Mouse (Mus musculus): Measurements from ENCODE around the gene Cdkn1c.

Gene Cdkn1c

GRCm38 (mm10) chr7:143473347-143474101 is 12.7 kb upstream of the Cdkn1c start, which contains the start of gene Slc22a18:
Gene Slc22a18, plus strand, starts transcription at chr7:143473736.
- no peak for DNase-seq (ENCODE audit: low spot score)

DNA sequence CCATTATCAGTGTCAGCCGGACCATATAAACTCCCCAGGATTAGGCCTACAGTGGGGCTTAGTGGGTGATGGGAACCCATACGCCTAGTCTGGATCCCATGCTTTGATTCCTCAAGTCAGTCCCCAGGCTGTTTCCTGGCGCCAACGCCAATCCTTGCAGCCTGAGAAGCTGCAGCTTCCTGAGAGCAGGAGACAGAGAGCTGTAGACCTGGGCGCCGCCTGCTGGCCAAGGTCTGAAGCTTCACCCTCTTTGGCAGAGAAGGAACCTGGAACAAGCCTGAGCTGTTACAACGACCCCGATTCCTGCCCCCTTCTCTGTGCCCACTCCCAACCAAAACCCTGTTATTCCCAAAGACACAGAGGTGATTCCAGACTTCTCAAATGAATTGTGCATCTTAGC is 9.1 kb upstream of the Cdkn1c start:
- peak; percentile 91 for DNase-seq (ENCODE audit: low spot score)

DNA sequence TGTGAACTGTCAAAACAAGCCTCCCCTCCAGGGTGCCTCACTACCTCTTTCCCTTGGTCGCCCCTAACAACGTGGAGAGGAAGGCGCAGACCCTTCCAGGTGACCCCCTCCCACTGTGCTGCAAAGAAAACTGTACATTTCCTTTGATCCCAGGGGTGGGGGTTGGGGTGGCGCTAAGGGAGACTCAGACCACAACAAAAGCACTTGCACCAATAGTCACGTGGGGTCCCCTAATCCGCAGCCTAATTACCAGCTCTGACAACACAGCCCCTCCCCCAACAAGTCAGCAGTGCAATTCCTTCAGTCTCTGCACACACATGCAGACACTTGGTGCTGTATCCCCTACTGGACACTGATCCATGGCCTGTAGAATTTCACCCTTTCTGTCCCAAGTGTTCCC is 6.9 kb upstream of the Cdkn1c start:
- peak; percentile 67 for DNase-seq (ENCODE audit: low spot score)

- peak; percentile 95 for DNase-seq (ENCODE audit: low spot score)
Observed at GRCm38 (mm10) chr7:143466099-143466677, 5.3 kb upstream of the Cdkn1c start.

DNA sequence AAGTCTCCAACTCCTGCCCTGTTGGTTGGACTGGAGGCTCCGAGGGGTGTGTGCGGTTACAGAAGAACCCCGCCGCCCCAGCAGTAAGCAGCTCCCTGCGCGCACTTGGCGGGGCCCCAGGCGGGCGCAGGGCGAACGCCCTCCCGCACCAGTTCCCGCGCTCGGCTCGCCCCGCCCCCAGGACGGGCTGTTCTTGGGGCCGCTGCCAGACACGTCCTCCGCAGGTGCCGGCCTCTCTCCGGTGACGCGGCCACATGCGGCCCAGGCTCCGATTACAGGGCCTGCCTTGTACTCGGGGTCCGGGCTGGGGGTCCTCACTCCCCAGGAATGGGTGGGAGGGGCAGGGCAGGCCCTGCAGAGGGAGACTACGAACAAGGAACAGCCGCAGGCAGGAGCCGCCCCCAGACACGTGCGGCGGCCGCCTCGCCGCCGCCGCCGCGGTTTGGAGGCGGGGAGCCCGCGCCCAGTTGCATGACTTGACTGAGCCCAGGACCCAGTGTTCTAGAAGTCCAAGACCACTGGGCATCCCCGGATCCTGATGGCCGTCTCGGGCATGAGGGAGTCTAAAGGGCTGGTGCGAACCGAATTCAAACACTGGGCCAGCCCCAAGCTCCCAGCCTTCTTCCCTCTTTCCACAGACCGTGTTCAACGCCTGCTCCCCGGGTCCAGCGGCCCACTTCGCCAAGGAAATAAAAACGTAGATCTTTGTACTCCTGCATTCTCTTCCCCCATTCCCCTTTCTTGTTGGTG is 4.1 kb upstream of the Cdkn1c start:
- DNase-seq (ENCODE audit: low spot score), result peak; percentile 53

DNA sequence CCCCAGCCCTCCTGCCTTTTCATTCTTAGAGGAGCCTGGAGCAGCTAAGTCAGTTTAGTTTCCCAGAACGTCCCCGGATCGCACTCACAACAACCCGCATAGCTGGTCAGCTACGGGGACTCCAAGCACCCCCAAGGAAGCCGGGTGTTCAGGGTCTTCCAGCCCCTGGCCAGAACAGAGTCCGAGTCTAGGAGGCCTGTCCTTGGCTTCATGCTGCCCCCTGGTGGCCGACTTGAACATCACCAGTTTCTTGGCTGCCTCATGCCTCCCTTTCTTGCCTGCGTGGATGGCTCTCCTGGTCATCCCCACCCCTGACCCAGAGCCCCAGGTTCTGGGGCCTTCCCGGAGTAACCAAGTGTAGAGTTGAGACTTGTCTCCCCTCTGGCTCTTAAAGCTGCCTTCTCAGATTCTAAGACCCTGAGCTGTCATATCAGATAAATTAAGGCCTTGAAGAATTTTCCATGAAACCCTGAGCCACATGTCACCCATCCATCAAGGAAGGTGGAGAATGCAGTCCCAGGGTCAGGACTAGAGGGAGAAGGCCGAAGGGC is 3.1 kb upstream of the Cdkn1c start:
- peak; percentile 95 for DNase-seq (ENCODE audit: low spot score)

GRCm38 (mm10) chr7:143462516-143462915 is 1.7 kb upstream of the Cdkn1c start:
- no peak for DNase-seq (ENCODE audit: low spot score)

- DNase-seq (ENCODE audit: low spot score), result no peak
Observed at GRCm38 (mm10) chr7:143461920-143462319, 1.1 kb upstream of the Cdkn1c start.

- no peak for DNase-seq (ENCODE audit: low spot score)
Observed at GRCm38 (mm10) chr7:143461294-143461870, 532 bp upstream of the Cdkn1c start.

- no peak for DNase-seq (ENCODE audit: low spot score)
Observed at GRCm38 (mm10) chr7:143460217-143460834, 524 bp downstream of the Cdkn1c start.

DNA sequence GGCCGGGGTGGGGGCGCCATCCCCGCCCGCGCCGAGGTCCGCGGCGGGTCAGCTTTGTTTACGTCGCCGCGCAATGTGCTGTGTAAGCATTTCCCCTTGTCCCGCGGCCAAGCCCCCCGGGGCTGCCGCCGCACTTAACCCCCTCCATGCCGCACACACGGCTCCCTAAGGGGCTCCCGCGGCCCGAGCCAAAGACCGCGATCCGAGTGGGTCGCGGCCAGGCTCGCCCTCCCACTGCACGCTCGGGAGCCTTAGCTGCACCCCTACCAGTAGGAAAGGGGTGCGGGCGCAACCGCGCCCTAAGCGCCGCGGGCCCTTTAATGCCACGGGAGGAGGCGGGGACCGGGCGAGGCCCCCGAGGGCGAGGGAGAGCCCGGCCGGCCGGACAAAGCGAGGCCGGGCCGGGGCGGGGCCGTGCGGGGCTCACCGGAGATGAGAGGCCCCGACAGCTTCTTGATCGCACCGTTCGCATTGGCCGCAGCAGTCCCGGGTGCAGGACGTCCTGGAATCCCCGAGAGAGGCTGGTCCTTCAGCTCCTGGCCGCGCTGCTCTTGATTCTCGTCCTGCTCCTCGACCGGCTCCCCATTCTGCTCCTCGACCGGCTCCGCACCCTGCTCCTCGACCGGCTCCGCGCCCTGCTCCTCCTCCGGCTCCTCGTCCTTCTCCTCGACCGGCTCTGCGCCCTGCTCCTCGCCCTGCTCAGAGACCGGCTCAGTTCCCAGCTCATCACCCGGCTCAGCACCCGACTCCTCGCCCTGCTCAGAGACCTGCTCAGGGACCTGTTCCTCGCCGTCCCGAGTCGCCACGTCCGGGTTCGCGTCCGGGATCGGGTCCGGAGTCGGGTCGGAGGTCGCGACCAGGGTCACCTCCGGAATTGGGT is 1.3 kb downstream of the Cdkn1c start:
- no peak for DNase-seq (ENCODE audit: low spot score)

- no peak for DNase-seq (ENCODE audit: low spot score)
Observed at GRCm38 (mm10) chr7:143458963-143459331, 1.9 kb downstream of the Cdkn1c start.

- no peak for DNase-seq (ENCODE audit: low spot score)
Observed at GRCm38 (mm10) chr7:143447130-143447529, 13.7 kb downstream of the Cdkn1c start.

- peak; percentile 53 for DNase-seq (ENCODE audit: low spot score)
Observed at GRCm38 (mm10) chr7:143445651-143446460, 15.0 kb downstream of the Cdkn1c start.

DNA sequence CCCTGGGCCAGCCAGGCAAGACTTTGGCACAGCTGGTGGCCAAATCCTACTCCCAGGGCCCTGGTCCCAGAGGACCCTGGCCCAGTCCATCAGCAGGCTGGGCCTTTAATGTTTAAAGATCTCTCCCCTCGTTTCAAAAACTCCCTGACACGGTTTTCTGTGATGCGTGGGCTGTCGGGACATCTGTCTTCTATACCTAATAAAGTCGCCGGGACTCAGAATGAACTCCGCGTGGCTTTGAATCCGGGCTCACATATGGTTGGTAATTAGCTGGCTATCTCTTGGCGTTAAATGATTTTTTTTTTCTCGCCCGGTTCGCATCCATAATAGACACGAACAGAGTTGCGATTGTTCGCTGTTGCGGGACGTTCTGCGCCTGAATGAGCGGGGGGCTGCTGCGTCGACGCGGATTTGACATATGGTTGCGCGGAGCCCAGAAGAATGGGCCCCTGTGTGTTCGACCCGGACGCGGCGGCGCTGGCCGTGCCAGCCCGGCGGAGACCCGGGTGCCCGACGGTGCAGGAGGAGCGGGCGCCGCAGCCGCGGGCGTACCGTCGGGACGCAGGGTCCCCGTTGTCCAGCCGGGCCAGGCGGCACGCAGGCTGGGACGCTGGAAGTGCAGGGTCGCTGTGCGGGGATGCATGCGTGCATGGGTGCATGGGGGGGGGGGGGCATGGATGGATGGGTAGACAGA is 15.7 kb downstream of the Cdkn1c start:
- DNase-seq (ENCODE audit: low spot score), result peak; percentile 57

DNA sequence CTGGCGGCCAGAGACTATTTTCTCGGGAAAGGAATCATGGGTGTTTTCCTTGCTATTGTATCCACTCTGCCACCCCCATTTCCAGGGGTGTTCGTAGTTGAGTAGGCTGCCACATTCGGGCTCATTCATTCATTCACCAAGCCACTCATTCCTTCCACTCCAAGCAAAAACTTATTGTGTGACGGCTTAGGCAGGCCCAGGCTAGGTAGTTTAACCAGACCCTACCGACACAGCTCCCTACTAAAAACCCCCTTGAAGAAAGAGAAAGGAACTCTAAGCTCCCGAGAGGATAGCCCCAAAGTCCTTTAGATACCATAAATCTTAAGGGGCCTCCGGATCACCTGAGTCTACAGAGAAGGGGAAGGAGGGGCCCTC is 16.3 kb downstream of the Cdkn1c start:
- no peak for DNase-seq (ENCODE audit: low spot score)

DNA sequence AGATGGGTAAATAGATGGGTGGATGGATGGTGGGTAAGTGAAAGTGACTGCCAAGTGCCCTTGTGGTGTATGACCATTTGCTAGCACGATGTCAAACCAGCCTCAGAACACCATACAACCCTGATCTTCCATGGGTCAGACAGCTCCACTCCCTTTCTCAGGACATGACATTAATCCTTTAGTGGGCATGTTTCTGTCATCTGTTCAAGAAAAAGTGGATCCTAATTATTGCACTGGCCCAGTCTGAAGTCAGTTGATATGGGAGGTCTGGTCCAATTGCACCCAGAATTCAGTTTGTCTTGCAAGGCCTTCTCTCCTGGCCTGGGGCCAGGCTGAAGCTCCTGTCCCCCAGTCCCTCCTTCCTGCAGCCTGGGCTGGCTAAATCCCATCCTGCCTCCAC is 21.9 kb downstream of the Cdkn1c start:
- no peak for DNase-seq (ENCODE audit: low spot score)

- DNase-seq (ENCODE audit: low spot score), result peak; percentile 75
Observed at GRCm38 (mm10) chr7:143437894-143438581, 22.8 kb downstream of the Cdkn1c start.
